Mouse (Mus musculus) brain, adult 2 months (tissue): ENCODE measurements around the gene Rbm46.

Experiments used
- DNase-seq: peaks from one replicate; pipeline ENCODE4 v3.0.0; 2011; ENCODE audit warnings: low read depth, low spot score

Gene Rbm46

GRCm38 (mm10) chr3:82876372-82876739 lies at the start of gene Rbm46:
Rbm46 (minus strand) TSS chr3:82876483.
- peak; percentile 73 for DNase-seq

GRCm38 (mm10) chr3:82915632-82916031 lies 39.3 kb upstream of the Rbm46 start:
- DNase-seq: no peak

- DNase-seq: no peak
Observed at GRCm38 (mm10) chr3:82908671-82909070, 32.4 kb upstream of the Rbm46 start.

- DNase-seq: peak; percentile 3
Observed at GRCm38 (mm10) chr3:82904211-82904908, 28.1 kb upstream of the Rbm46 start.

GRCm38 (mm10) chr3:82903613-82904205 lies 27.4 kb upstream of the Rbm46 start, which contains the start of gene Lrat:
Lrat (minus strand) TSS chr3:82903973.
- peak; percentile 4 for DNase-seq

- DNase-seq: peak; percentile 2
Observed at GRCm38 (mm10) chr3:82902757-82903612, 26.7 kb upstream of the Rbm46 start.

GRCm38 (mm10) chr3:82888842-82889241 lies 12.6 kb upstream of the Rbm46 start:
- no peak for DNase-seq

- DNase-seq: peak; percentile 55
Observed at GRCm38 (mm10) chr3:82877258-82877657, 975 bp upstream of the Rbm46 start.

GRCm38 (mm10) chr3:82875671-82876371 lies 462 bp downstream of the Rbm46 start:
- DNase-seq: no peak

- peak; percentile 74 for DNase-seq
Observed at GRCm38 (mm10) chr3:82857414-82858077, 18.7 kb downstream of the Rbm46 start.

GRCm38 (mm10) chr3:82825165-82825564 lies 51.1 kb downstream of the Rbm46 start:
- DNase-seq: no peak

GRCm38 (mm10) chr3:82811851-82812250 lies 64.4 kb downstream of the Rbm46 start:
- no peak for DNase-seq

- DNase-seq: no peak
Observed at GRCm38 (mm10) chr3:82810334-82811120, 65.8 kb downstream of the Rbm46 start.

- no peak for DNase-seq
Observed at GRCm38 (mm10) chr3:82809769-82810168, 66.5 kb downstream of the Rbm46 start.

GRCm38 (mm10) chr3:82808323-82808911 lies 67.9 kb downstream of the Rbm46 start:
- no peak for DNase-seq

- DNase-seq: no peak
Observed at GRCm38 (mm10) chr3:82805291-82805690, 71.0 kb downstream of the Rbm46 start.

GRCm38 (mm10) chr3:82800470-82800843 lies 75.8 kb downstream of the Rbm46 start:
- no peak for DNase-seq

GRCm38 (mm10) chr3:82799735-82800469 lies 76.4 kb downstream of the Rbm46 start:
- peak; percentile 94 for DNase-seq

- DNase-seq: no peak
Observed at GRCm38 (mm10) chr3:82793656-82794055, 82.6 kb downstream of the Rbm46 start.
